Mouse (Mus musculus): ENCODE measurements around the gene Gm1043.

DNA sequence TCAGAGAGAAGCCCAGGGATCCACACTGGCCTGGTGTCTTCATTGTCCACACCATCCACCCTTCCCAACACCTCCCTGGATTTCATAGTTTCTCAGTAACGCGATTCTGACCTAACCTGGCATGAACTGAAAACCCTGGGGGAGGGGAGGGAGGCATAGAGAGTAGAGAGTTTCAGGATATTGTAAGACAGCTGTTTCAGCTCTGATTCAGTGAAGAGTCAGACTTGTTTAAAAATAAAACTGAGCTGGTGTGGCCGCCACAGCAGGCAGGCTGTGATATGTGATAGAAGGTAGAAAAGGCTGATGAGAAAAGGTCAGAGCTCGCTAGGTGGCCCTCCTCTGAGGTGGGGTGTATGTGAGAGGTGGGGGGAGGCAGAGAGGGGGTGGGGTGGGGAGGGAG lies 93.6 kb downstream of the Gm1043 start:
- TF ChIP-seq POLR2A (IDR thresholded peaks at IDR 0.05; ENCODE audit: borderline replicate concordance, extremely low read depth, insufficient read depth, insufficient read length, poor library complexity, severe bottlenecking) (no peak), CTCF (IDR thresholded peaks at IDR 0.05; ENCODE audit: borderline replicate concordance, extremely low read depth, insufficient read depth, insufficient read length) (no peak)

Measured in brain, embryonic 14.5 days (tissue).